Mouse (Mus musculus) bone marrow macrophage, adult 2 months (primary cell): ENCODE data around the gene Gphn. TPM values are rescaled to one million over a fixed set of nuclear protein-coding genes. Genes with fewer than 3 reads are reported as not detected.

ENCODE experiments used
- H3K27ac ChIP-seq: 2 replicates; pipeline ENCODE4 v1.5.1; 2012; ENCODE audit warnings: low read depth, low read length; ENCODE audit not compliant: insufficient read depth
- H3K4me1 ChIP-seq: 2 replicates; pipeline ENCODE4 v1.6.1; 2012; ENCODE audit warnings: low read length; ENCODE audit not compliant: control insufficient read depth, insufficient read depth
- H3K4me3 ChIP-seq: 2 replicates; pipeline ENCODE4 v1.5.1; 2012; ENCODE audit warnings: mild to moderate bottlenecking, low read length, moderate library complexity; ENCODE audit not compliant: insufficient read depth
- CTCF ChIP-seq: IDR thresholded peaks from 2 replicates; pipeline ENCODE4 v1.5.1; 2012; ENCODE audit warnings: low read depth, mild to moderate bottlenecking, low read length, moderate library complexity
- POLR2A ChIP-seq: IDR thresholded peaks from 2 replicates; pipeline ENCODE4 v1.6.1; 2012; ENCODE audit warnings: mild to moderate bottlenecking, low read depth, low read length, borderline replicate concordance
- polyA plus RNA-seq: library from polyadenylated mRNA; stranded (reverse); fragments of >200 nt; gene quantifications from 2 replicates; pipeline ENCODE4 v1.2.4, GENCODE M21; 2012; ENCODE audit not compliant: missing spikeins, insufficient read depth, insufficient read length

Gphn gene
- polyA plus RNA-seq, 1 experiment: 12.0 TPM

GRCm38 (mm10) chr12:78631816-78632215 is 405.6 kb downstream of the Gphn start:
- no peak overlapping the region for H3K4me3 ChIP-seq
- H3K27ac ChIP-seq: no peak overlapping the region
- TF ChIP-seq POLR2A: no peak
- no peak for TF ChIP-seq CTCF
- H3K4me1 ChIP-seq: 0 out of 2 replicates have a peak, but pooled peaks cover 2% of the 10 kb centered on the region

- Histone ChIP-seq H3K27ac (no peak overlapping the region), H3K4me1 (0 out of 2 replicates have a peak, but pooled peaks cover 2% of the 10 kb centered on the region), H3K4me3 (no peak overlapping the region)
- TF ChIP-seq CTCF: no peak
- no peak for TF ChIP-seq POLR2A
These were observed 413.3 kb downstream of the Gphn start for GRCm38 (mm10) chr12:78639466-78639865.

- no peak overlapping the region for H3K4me3 ChIP-seq
- no peak overlapping the region for H3K27ac ChIP-seq
- H3K4me1 ChIP-seq: 0 out of 2 replicates have a peak, but pooled peaks cover 2% of the 10 kb centered on the region
- TF ChIP-seq CTCF (no peak), POLR2A (no peak)
These were observed 413.9 kb downstream of the Gphn start for GRCm38 (mm10) chr12:78640086-78640485.

GRCm38 (mm10) chr12:78641220-78641619 is 415.0 kb downstream of the Gphn start:
- Histone ChIP-seq H3K4me1 (0 out of 2 replicates have a peak, but pooled peaks cover 2% of the 10 kb centered on the region), H3K27ac (no peak overlapping the region), H3K4me3 (no peak overlapping the region)
- TF ChIP-seq POLR2A: no peak
- no peak for TF ChIP-seq CTCF

- 0 out of 2 replicates have a peak, but pooled peaks cover 2% of the 10 kb centered on the region for H3K4me1 ChIP-seq
- no peak overlapping the region for H3K27ac ChIP-seq
- TF ChIP-seq POLR2A: no peak
- TF ChIP-seq CTCF: no peak
- H3K4me3 ChIP-seq: no peak overlapping the region
These were observed 417.5 kb downstream of the Gphn start for GRCm38 (mm10) chr12:78643691-78644090.

GRCm38 (mm10) chr12:78645282-78645681 is 419.1 kb downstream of the Gphn start:
- TF ChIP-seq CTCF (no peak), POLR2A (no peak)
- Histone ChIP-seq H3K4me3 (no peak overlapping the region), H3K4me1 (0 out of 2 replicates have a peak, but pooled peaks cover 2% of the 10 kb centered on the region), H3K27ac (no peak overlapping the region)

GRCm38 (mm10) chr12:78659718-78660304 is 433.6 kb downstream of the Gphn start:
- no peak for TF ChIP-seq POLR2A
- Histone ChIP-seq H3K4me3 (no peak overlapping the region), H3K27ac (no peak overlapping the region), H3K4me1 (peaks cover 4% of the 10 kb centered on the region; the same call in 1 of the 2 replicates)

- H3K4me3 ChIP-seq: no peak overlapping the region
- H3K4me1 ChIP-seq: 0 out of 2 replicates have a peak, but pooled peaks cover 4% of the 10 kb centered on the region
- no peak for TF ChIP-seq CTCF
- 0 out of 2 replicates have a peak overlapping the region, but pooled peaks have one; percentile 11 for H3K27ac ChIP-seq
These were observed 452.1 kb downstream of the Gphn start for GRCm38 (mm10) chr12:78678101-78678806.

GRCm38 (mm10) chr12:78678807-78679189 is 452.6 kb downstream of the Gphn start:
- 0 out of 2 replicates have a peak overlapping the region, but pooled peaks have one; percentile 11 for H3K27ac ChIP-seq
- TF ChIP-seq CTCF (no peak), POLR2A (no peak)
- no peak overlapping the region for H3K4me3 ChIP-seq
- H3K4me1 ChIP-seq: 0 out of 2 replicates have a peak, but pooled peaks cover 4% of the 10 kb centered on the region

- no peak overlapping the region for H3K27ac ChIP-seq
- H3K4me1 ChIP-seq: 0 out of 2 replicates have a peak, but pooled peaks cover 4% of the 10 kb centered on the region
- no peak overlapping the region for H3K4me3 ChIP-seq
- TF ChIP-seq POLR2A: no peak
- no peak for TF ChIP-seq CTCF
These were observed 454.9 kb downstream of the Gphn start for GRCm38 (mm10) chr12:78681048-78681447.
